Mouse (Mus musculus): ENCODE data around the gene Nudt22. TPM values are rescaled to one million over a fixed set of nuclear protein-coding genes. Genes with fewer than 3 reads are reported as not detected.

Nudt22 gene
- total and polyA plus RNA-seq, 3 experiments, result 16.6 to 23.9 (median 17.8) TPM

GRCm38 (mm10) chr19:6985951-6986708 lies 9.8 kb downstream of the Nudt22 start:
- Histone ChIP-seq H3K27me3 (ENCODE audit: insufficient read depth, low read length) (no peaks in the 10 kb centered on the region), H3K36me3 (replicated peaks) (peaks cover 63% of the 10 kb centered on the region), H3K9me3 (replicated peaks) (no peaks in the 10 kb centered on the region), H3K4me3 (ENCODE audit: low read depth, low read length) (peak overlapping the region; percentile 88), H3K4me1 (ENCODE audit: insufficient read depth, low read depth, low read length) (peaks cover 58% of the 10 kb centered on the region)
- ATAC-seq (ENCODE audit: extremely low read depth, insufficient number of reproducible peaks, low FRiP score, poor library complexity, severe bottlenecking) (no peak), DNase-seq (ENCODE audit: low spot score) (no peak)
- TF ChIP-seq GATA2 (IDR thresholded peaks at IDR 0.05; ENCODE audit: borderline replicate concordance, low read depth, low read length) (no peak), CTCF (IDR thresholded peaks at IDR 0.05; ENCODE audit: low read depth, low read length) (no peak), POLR2AphosphoS5 (IDR thresholded peaks at IDR 0.05; ENCODE audit: insufficient replicate concordance, low read depth, low read length) (no peak), GATA1 (IDR thresholded peaks at IDR 0.05; ENCODE audit: borderline replicate concordance, low read length) (no peak), TAL1 (conservative IDR thresholded peaks at IDR 0.05; ENCODE audit: low read depth, low read length) (no peak)

- peaks cover 59% of the 10 kb centered on the region for H3K36me3 ChIP-seq (replicated peaks)
- no peak for TF ChIP-seq GATA1 (IDR thresholded peaks at IDR 0.05; ENCODE audit: borderline replicate concordance, low read length)
- TF ChIP-seq TAL1 (conservative IDR thresholded peaks at IDR 0.05; ENCODE audit: low read depth, low read length), result no peak
- no peak for TF ChIP-seq POLR2AphosphoS5 (IDR thresholded peaks at IDR 0.05; ENCODE audit: insufficient replicate concordance, low read depth, low read length)
- no peak overlapping the region for H3K4me3 ChIP-seq (ENCODE audit: low read depth, low read length)
- no peaks in the 10 kb centered on the region for H3K9me3 ChIP-seq (replicated peaks)
- peaks cover 61% of the 10 kb centered on the region for H3K4me1 ChIP-seq (ENCODE audit: insufficient read depth, low read depth, low read length)
- DNase-seq (ENCODE audit: low spot score), result no peak
- H3K27me3 ChIP-seq (ENCODE audit: insufficient read depth, low read length), result no peaks in the 10 kb centered on the region
- ATAC-seq (ENCODE audit: extremely low read depth, insufficient number of reproducible peaks, low FRiP score, poor library complexity, severe bottlenecking), result no peak
These were observed 10.6 kb downstream of the Nudt22 start for GRCm38 (mm10) chr19:6985300-6985699.

- Histone ChIP-seq H3K9me3 (replicated peaks) (no peaks in the 10 kb centered on the region), H3K36me3 (replicated peaks) (peaks cover 55% of the 10 kb centered on the region), H3K27me3 (ENCODE audit: insufficient read depth, low read length) (no peaks in the 10 kb centered on the region), H3K4me1 (ENCODE audit: insufficient read depth, low read depth, low read length) (peaks cover 63% of the 10 kb centered on the region), H3K4me3 (ENCODE audit: low read depth, low read length) (no peak overlapping the region)
- DNase-seq (ENCODE audit: low spot score) (no peak), ATAC-seq (ENCODE audit: extremely low read depth, insufficient number of reproducible peaks, low FRiP score, poor library complexity, severe bottlenecking) (no peak)
- TF ChIP-seq GATA2 (IDR thresholded peaks at IDR 0.05; ENCODE audit: borderline replicate concordance, low read depth, low read length), result no peak
- no peak for TF ChIP-seq GATA1 (IDR thresholded peaks at IDR 0.05; ENCODE audit: borderline replicate concordance, low read length)
- no peak for TF ChIP-seq CTCF (IDR thresholded peaks at IDR 0.05; ENCODE audit: low read depth, low read length)
- TF ChIP-seq POLR2AphosphoS5 (IDR thresholded peaks at IDR 0.05; ENCODE audit: insufficient replicate concordance, low read depth, low read length), result no peak
- TF ChIP-seq TAL1 (conservative IDR thresholded peaks at IDR 0.05; ENCODE audit: low read depth, low read length), result no peak
These were observed 12.3 kb downstream of the Nudt22 start for GRCm38 (mm10) chr19:6983621-6984020.

- Histone ChIP-seq H3K36me3 (replicated peaks) (peaks cover 72% of the 10 kb centered on the region), H3K4me3 (ENCODE audit: low read depth, low read length) (peak overlapping the region; percentile 76; the same call in 1 of the 2 replicates), H3K4me1 (ENCODE audit: insufficient read depth, low read depth, low read length) (peaks cover 66% of the 10 kb centered on the region)
These were observed 14.5 kb downstream of the Nudt22 start for GRCm38 (mm10) chr19:6981465-6981864.

GRCm38 (mm10) chr19:6980381-6981093 lies 15.4 kb downstream of the Nudt22 start, which contains the start of gene Fkbp2:
Fkbp2 (minus strand) TSS chr19:6980501.
- Histone ChIP-seq H3K4me1 (ENCODE audit: insufficient read depth, low read depth, low read length) (peaks cover 66% of the 10 kb centered on the region), H3K9me3 (replicated peaks) (no peaks in the 10 kb centered on the region), H3K36me3 (replicated peaks) (peaks cover 70% of the 10 kb centered on the region), H3K4me3 (ENCODE audit: low read depth, low read length) (peak within 1 kb of the TSS; percentile 76), H3K27me3 (ENCODE audit: insufficient read depth, low read length) (no peaks in the 10 kb centered on the region)
- ATAC-seq (ENCODE audit: extremely low read depth, insufficient number of reproducible peaks, low FRiP score, poor library complexity, severe bottlenecking) (peak; percentile 59), DNase-seq (ENCODE audit: low spot score) (peak; percentile 86)
- TF ChIP-seq POLR2AphosphoS5 (IDR thresholded peaks at IDR 0.05; ENCODE audit: insufficient replicate concordance, low read depth, low read length) (0 out of 2 replicates have a peak, but pooled peaks have one; percentile 52), CTCF (IDR thresholded peaks at IDR 0.05; ENCODE audit: low read depth, low read length) (no peak), TAL1 (conservative IDR thresholded peaks at IDR 0.05; ENCODE audit: low read depth, low read length) (no peak)

More at GRCm38 (mm10) chr19:6981465-6981864, 14.5 kb downstream of the Nudt22 start:
- no peaks in the 10 kb centered on the region for H3K27me3 ChIP-seq (ENCODE audit: insufficient read depth, low read length)
- TF ChIP-seq CTCF (IDR thresholded peaks at IDR 0.05; ENCODE audit: low read depth, low read length) (no peak), POLR2AphosphoS5 (IDR thresholded peaks at IDR 0.05; ENCODE audit: insufficient replicate concordance, low read depth, low read length) (no peak), GATA1 (IDR thresholded peaks at IDR 0.05; ENCODE audit: borderline replicate concordance, low read length) (no peak)
- H3K9me3 ChIP-seq (replicated peaks), result no peaks in the 10 kb centered on the region
- DNase-seq (ENCODE audit: low spot score) (no peak), ATAC-seq (ENCODE audit: extremely low read depth, insufficient number of reproducible peaks, low FRiP score, poor library complexity, severe bottlenecking) (no peak)

- Histone ChIP-seq H3K4me1 (ENCODE audit: insufficient read depth, low read depth, low read length) (peaks cover 65% of the 10 kb centered on the region), H3K4me3 (ENCODE audit: low read depth, low read length) (peak overlapping the region; percentile 76), H3K9me3 (replicated peaks) (no peaks in the 10 kb centered on the region), H3K36me3 (replicated peaks) (peaks cover 62% of the 10 kb centered on the region), H3K27me3 (ENCODE audit: insufficient read depth, low read length) (no peaks in the 10 kb centered on the region)
- peak; percentile 36; the same call in 1 of the 2 replicates for TF ChIP-seq CTCF (IDR thresholded peaks at IDR 0.05; ENCODE audit: low read depth, low read length)
- TF ChIP-seq GATA2 (IDR thresholded peaks at IDR 0.05; ENCODE audit: borderline replicate concordance, low read depth, low read length), result no peak
- TF ChIP-seq GATA1 (IDR thresholded peaks at IDR 0.05; ENCODE audit: borderline replicate concordance, low read length), result no peak
- peak; percentile 78 for DNase-seq (ENCODE audit: low spot score)
- ATAC-seq (ENCODE audit: extremely low read depth, insufficient number of reproducible peaks, low FRiP score, poor library complexity, severe bottlenecking), result peak; percentile 90
These were observed 16.2 kb downstream of the Nudt22 start for GRCm38 (mm10) chr19:6979486-6980380.

Data from G1E (cell line).